Mouse (Mus musculus) hindbrain, postnatal 0 days (tissue): Measurements from ENCODE around the gene Cadps2. TPM values are rescaled to one million over a fixed set of nuclear protein-coding genes. Genes with fewer than 3 reads are reported as not detected.

Experiments used
- ATAC-seq: fragments of 200-750 bp; cut with Nextera tagmentation; 2 replicates; pipeline ENCODE4 v1.8.0; 2017; ENCODE audit warnings: mild to moderate bottlenecking, moderate TSS enrichment, moderate library complexity
- DNase-seq: peaks from one replicate; pipeline ENCODE4 v3.0.0-alpha.2; 2015; ENCODE audit warnings: low spot score
- H3K27ac ChIP-seq: fragments of 300-500 bp; sonication (generic); 2 replicates; pipeline ENCODE4 v1.5.1; 2014; ENCODE audit warnings: mild to moderate bottlenecking
- H3K27me3 ChIP-seq: fragments of 300-500 bp; sonication (generic); 2 replicates; pipeline ENCODE4 v1.6.1; 2014; ENCODE audit warnings: low read length, mixed read lengths; ENCODE audit not compliant: insufficient read depth
- H3K36me3 ChIP-seq: fragments of 300-500 bp; sonication (generic); 2 replicates; pipeline ENCODE4 v1.6.1; 2014; ENCODE audit warnings: low read length, mixed read lengths; ENCODE audit not compliant: insufficient read depth
- H3K4me1 ChIP-seq: fragments of 300-500 bp; sonication (generic); 2 replicates; pipeline ENCODE4 v1.6.1; 2014; ENCODE audit warnings: antibody characterized with exemption, low read length, mixed read lengths; ENCODE audit not compliant: insufficient read depth
- H3K4me2 ChIP-seq: fragments of 300-500 bp; sonication (generic); 2 replicates; pipeline ENCODE4 v1.6.1; 2014; ENCODE audit warnings: low read depth, mild to moderate bottlenecking, low read length, moderate library complexity, mixed read lengths
- H3K4me3 ChIP-seq: fragments of 300-500 bp; sonication (generic); 2 replicates; pipeline ENCODE4 v1.5.1; 2014; ENCODE audit warnings: low read length
- H3K9ac ChIP-seq: fragments of 300-500 bp; sonication (generic); replicated peaks from 2 replicates; pipeline ENCODE4 v1.6.1; 2014; ENCODE audit warnings: mild to moderate bottlenecking, low read length, moderate library complexity, mixed read lengths
- H3K9me3 ChIP-seq: fragments of 300-500 bp; sonication (generic); 2 replicates; pipeline ENCODE4 v1.6.1; 2016; ENCODE audit warnings: low read length, mixed read lengths
- CTCF ChIP-seq: IDR thresholded peaks from 2 replicates; pipeline ENCODE4 v1.5.1; 2016; ENCODE audit warnings: antibody characterized with exemption, control low read depth, low read depth
- WGBS: fragments of 180-500 bp; shearing (Covaris S2); extraction: QIAGEN DNeasy Blood & Tissue Kit; methylation state at CpG from one replicate; pipeline ENCODE4 v1.1.7; 2014; 5-methylcytosine and 5-hydroxymethylcytosine counted together
- polyA plus RNA-seq: library from polyadenylated mRNA; unstranded; fragments of >200 nt; fragmentation: Nextera tagmentation; extraction: Ambion mirVana; gene quantifications from 2 replicates; pipeline ENCODE4 v1.2.1, GENCODE M21; 2015
- total RNA-seq: library from RNA; depleted of rRNA; stranded (reverse); fragments of >200 nt; gene quantifications from 2 replicates; pipeline ENCODE4 v1.2.3, GENCODE M21; 2014

Gene Cadps2
- total and polyA plus RNA-seq, 2 experiments from 2014 or later: 15.9 to 57.5 TPM

GRCm38 (mm10) chr6:23836694-23837093 lies 2.5 kb downstream of the Cadps2 start:
- Histone ChIP-seq H3K36me3 (no peaks in the 10 kb centered on the region), H3K27ac (no peak overlapping the region), H3K4me3 (peak overlapping the region; percentile 79), H3K9me3 (no peaks in the 10 kb centered on the region), H3K27me3 (no peaks in the 10 kb centered on the region), H3K4me2 (peak overlapping the region; percentile 92), H3K4me1 (0 out of 2 replicates have a peak, but pooled peaks cover 4% of the 10 kb centered on the region), H3K9ac (no peak overlapping the region)
- DNase-seq (no peak), ATAC-seq (no peak)
- no peak for TF ChIP-seq CTCF
- 53% methylated on average over 2 of the region's 2 CpGs for WGBS

DNA sequence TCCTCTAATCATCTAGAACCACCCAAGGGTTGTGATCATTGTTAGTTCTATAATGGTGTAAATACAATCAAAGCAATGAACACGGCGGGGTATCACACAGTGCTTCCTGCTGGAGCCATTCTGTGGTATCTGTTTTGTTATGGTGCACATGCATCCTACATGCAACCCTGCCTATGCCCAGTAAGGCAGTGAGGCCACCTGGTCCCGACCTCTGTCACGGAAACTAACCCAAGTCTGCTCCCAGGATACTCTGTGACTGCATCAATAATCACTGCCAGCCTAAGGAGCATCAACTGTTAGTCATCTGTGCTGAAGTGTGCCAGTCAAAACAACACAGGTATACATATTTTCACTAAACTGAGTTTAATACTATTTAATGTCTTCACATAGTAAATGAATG lies 3.7 kb downstream of the Cadps2 start:
- TF ChIP-seq CTCF: no peak
- ATAC-seq (no peak), DNase-seq (no peak)
- Histone ChIP-seq H3K27ac (no peak overlapping the region), H3K36me3 (no peaks in the 10 kb centered on the region), H3K4me3 (peak overlapping the region; percentile 79), H3K27me3 (no peaks in the 10 kb centered on the region), H3K4me1 (0 out of 2 replicates have a peak, but pooled peaks cover 4% of the 10 kb centered on the region), H3K9me3 (no peaks in the 10 kb centered on the region), H3K9ac (no peak overlapping the region), H3K4me2 (peak overlapping the region; percentile 92)
- 82% methylated on average over 4 of the region's 4 CpGs for WGBS

GRCm38 (mm10) chr6:23830741-23831140 lies 8.5 kb downstream of the Cadps2 start:
- H3K36me3 ChIP-seq: no peaks in the 10 kb centered on the region
- H3K4me1 ChIP-seq: no peaks in the 10 kb centered on the region
- H3K9ac ChIP-seq: no peak overlapping the region
- no peak overlapping the region for H3K4me3 ChIP-seq
- DNase-seq (no peak), ATAC-seq (no peak)
- H3K27me3 ChIP-seq: no peaks in the 10 kb centered on the region
- no peak for TF ChIP-seq CTCF
- WGBS: 46% methylated on average over 3 of the region's 3 CpGs
- no peak overlapping the region for H3K4me2 ChIP-seq
- no peak overlapping the region for H3K27ac ChIP-seq
- H3K9me3 ChIP-seq: no peaks in the 10 kb centered on the region

GRCm38 (mm10) chr6:23829338-23829737 lies 9.9 kb downstream of the Cadps2 start:
- no peaks in the 10 kb centered on the region for H3K36me3 ChIP-seq
- H3K27ac ChIP-seq: no peak overlapping the region
- H3K9me3 ChIP-seq: no peaks in the 10 kb centered on the region
- no peak overlapping the region for H3K9ac ChIP-seq
- no peak for ATAC-seq
- no peaks in the 10 kb centered on the region for H3K4me1 ChIP-seq
- no peak overlapping the region for H3K4me3 ChIP-seq
- no peak for TF ChIP-seq CTCF
- H3K4me2 ChIP-seq: no peak overlapping the region
- H3K27me3 ChIP-seq: no peaks in the 10 kb centered on the region
- WGBS: 78% methylated on average over 2 of the region's 2 CpGs
- DNase-seq: no peak

DNA sequence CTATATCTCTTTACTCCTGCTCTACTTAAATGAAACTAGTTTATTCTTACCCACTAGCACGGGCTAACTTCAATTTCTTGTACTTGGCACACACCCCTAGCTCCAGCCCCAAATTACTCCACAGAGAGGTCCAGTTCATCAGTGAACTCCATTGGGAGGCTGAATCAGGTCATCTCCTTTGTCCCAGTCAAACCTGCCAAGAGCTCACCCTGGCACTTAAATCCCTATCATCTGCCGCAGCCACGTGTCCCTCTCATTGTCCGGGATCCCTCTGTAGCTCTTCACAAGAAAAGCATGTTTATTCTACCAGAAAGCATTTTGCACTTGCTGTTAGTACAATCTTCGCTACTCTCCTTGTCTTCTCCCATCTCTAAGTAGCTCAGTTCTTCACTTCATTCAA lies 17.4 kb downstream of the Cadps2 start:
- TF ChIP-seq CTCF: no peak
- H3K9ac ChIP-seq: no peak overlapping the region
- H3K4me1 ChIP-seq: no peaks in the 10 kb centered on the region
- H3K27me3 ChIP-seq: no peaks in the 10 kb centered on the region
- no peaks in the 10 kb centered on the region for H3K9me3 ChIP-seq
- WGBS: 81% methylated on average over 5 of the region's 5 CpGs
- no peak for DNase-seq
- H3K4me3 ChIP-seq: no peak overlapping the region
- no peaks in the 10 kb centered on the region for H3K36me3 ChIP-seq
- H3K4me2 ChIP-seq: no peak overlapping the region
- no peak overlapping the region for H3K27ac ChIP-seq
- no peak for ATAC-seq

DNA sequence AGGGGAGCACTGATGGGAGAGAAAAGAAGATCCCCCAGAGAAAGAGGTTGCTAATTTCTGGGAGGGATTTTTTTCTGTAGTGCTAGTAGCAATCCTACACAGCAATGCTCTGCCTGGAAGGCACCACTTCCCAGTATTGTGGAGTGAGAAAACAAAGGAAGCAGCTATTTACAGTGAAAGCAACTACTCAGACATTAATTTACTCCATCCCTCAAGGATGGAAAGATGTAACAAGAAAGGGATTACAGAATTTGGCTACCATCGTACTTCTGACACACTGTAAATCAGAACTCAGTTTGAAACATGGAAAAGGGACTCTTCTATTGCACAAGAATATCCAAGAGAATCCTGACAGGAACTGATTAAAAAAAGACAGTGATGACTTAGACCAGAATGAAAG lies 29.1 kb downstream of the Cadps2 start:
- no peak for ATAC-seq
- no peak for TF ChIP-seq CTCF
- Histone ChIP-seq H3K4me2 (no peak overlapping the region), H3K4me1 (no peaks in the 10 kb centered on the region), H3K36me3 (no peaks in the 10 kb centered on the region), H3K4me3 (no peak overlapping the region), H3K9ac (no peak overlapping the region), H3K27me3 (no peaks in the 10 kb centered on the region), H3K27ac (no peak overlapping the region), H3K9me3 (no peaks in the 10 kb centered on the region)
- no peak for DNase-seq
- 76% methylated on average over 1 of the region's 1 CpGs for WGBS

- no peaks in the 10 kb centered on the region for H3K36me3 ChIP-seq
- no peak for TF ChIP-seq CTCF
- H3K27ac ChIP-seq: no peak overlapping the region
- no peak overlapping the region for H3K4me2 ChIP-seq
- H3K4me3 ChIP-seq: no peak overlapping the region
- WGBS: 62% methylated on average over 6 of the region's 6 CpGs
- peak; percentile 8 for DNase-seq
- no peaks in the 10 kb centered on the region for H3K4me1 ChIP-seq
- no peaks in the 10 kb centered on the region for H3K9me3 ChIP-seq
- 0 out of 2 replicates have a peak, but pooled peaks have one; percentile 40 for ATAC-seq
- H3K9ac ChIP-seq: no peak overlapping the region
- no peaks in the 10 kb centered on the region for H3K27me3 ChIP-seq
These were observed 29.9 kb downstream of the Cadps2 start for GRCm38 (mm10) chr6:23809344-23809743.
